Mouse (Mus musculus) A20 (cell line): ENCODE measurements around the gene Edc4.

Source experiments
- DNase-seq: peaks from one replicate; pipeline ENCODE4 v3.0.0-alpha.2; 2011; ENCODE audit warnings: low read depth, low spot score

The Edc4 gene

GRCm38 (mm10) chr8:105938306-105938669, 57.6 kb downstream of the Edc4 start, which contains the start of gene Psmb10:
Gene Psmb10 (minus strand): TSS chr8:105938444.
- DNase-seq, result no peak

- no peak for DNase-seq
These were observed 61.3 kb downstream of the Edc4 start for GRCm38 (mm10) chr8:105942026-105942425.

DNA sequence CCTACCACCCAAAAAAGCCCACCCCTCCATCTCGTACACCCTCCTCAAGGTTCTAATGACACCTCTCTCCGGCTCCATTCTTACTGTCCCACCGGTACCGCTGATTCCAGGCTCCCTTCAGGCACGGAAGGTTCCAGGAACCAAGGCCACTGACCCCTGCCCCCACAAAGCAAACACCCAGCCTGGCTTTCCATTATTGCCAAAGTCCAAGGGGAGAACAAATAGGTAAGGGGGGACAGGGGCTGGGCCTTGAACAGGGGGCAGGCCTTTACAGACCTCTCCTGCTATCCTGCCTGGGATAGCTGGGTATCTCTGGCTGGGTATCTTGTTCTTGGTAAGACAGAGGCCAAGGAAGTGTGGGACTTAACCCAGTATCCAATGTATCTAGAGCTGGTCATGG, 61.9 kb downstream of the Edc4 start:
- no peak for DNase-seq

DNA sequence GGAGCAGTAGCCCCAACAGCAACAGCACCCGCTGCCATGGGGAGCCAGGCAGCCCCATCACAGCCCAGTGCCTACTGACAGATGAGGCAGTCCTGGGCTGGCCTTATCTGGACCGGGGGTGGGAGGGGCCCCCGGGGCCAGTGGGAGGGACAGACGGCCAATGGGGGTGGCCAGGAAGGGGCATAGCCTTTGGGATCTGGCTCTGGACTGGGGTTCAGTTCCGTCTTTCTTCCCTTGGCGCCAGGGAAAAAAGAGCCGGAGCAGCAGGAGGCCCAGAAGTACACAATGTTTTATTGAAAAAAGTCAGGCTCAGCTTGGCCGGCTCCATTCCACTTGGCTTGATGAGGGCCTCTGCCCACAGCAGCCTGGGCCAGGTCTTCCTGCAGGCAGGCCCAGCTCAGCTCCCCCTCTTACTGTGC, 62.6 kb downstream of the Edc4 start, which contains the start of gene Lcat:
Gene Lcat (minus strand): TSS at position 62 of the 419 bp plus-strand sequence.
- DNase-seq, result no peak
